Mouse (Mus musculus) granulocyte monocyte progenitor cell, adult 5-6 weeks (primary cell): Measurements from ENCODE around the gene Tpo. TPM values are rescaled to one million over a fixed set of nuclear protein-coding genes. Genes with fewer than 3 reads are reported as not detected.

Experiments
- ATAC-seq: replicated peaks from 2 replicates; pipeline ENCODE4 v1.8.0; 2016; ENCODE audit warnings: mild to moderate bottlenecking, moderate TSS enrichment, inconsistent platforms; ENCODE audit not compliant: poor library complexity, severe bottlenecking
- total RNA-seq, 2 experiments: library from RNA; stranded (forward) in 1 of 2; stranded (reverse) in 1 of 2; fragments of 200-712, 200-1000 nt in 1 of 2; fragments of >200 nt in 1 of 2; fragmentation: Nextera tagmentation in 1 of 2; gene quantifications; 2 replicates each; pipeline ENCODE4 v1.2.3; 2014 to 2017

Tpo gene
- total RNA-seq (2014; fragmentation: Nextera tagmentation) (not detected in 2 replicates), total RNA-seq (2017) (not detected in 2 replicates)

DNA sequence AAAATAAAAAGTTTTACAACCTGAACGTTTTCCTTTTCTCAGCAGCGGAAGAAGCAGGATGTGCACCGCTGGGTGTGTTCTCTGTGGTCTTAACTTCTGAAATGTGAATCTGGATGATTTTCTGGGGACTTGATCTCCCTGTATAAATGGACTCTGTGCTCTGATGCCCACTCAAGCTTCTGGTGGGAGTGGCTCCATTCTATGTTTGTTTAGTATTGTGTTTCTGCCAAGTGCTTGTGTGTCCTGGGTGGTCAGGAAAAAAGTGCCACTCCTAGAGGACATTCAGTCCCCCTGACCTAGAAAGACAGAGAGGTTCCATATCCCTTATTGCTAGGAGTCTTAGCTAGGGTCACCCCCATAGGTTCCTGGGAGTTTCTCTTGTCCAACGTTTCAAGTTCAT is at the start of gene Tpo:
TSS of gene Tpo (minus strand) at position 101 of the 400 bp plus-strand sequence.
- no peak for ATAC-seq

DNA sequence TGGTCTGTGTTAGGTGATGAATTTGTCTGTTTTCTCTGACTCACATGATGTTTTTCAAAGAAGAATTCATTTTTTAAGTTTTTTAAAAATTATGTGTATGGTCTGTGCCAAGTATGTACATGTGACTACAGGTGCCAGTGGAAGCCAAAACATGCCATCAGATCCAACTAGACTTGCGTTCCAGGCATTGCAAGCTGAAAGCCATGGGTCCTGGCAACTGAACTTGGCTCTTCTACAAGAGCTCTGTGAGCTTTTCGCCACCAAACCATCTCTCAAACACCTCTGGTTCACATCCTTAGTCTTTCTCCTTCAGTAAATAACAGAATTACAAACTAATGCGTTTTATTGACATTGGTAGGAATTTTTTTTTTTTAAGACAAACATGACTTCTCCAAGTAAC is 49.3 kb upstream of the Tpo start:
- ATAC-seq = no peak

DNA sequence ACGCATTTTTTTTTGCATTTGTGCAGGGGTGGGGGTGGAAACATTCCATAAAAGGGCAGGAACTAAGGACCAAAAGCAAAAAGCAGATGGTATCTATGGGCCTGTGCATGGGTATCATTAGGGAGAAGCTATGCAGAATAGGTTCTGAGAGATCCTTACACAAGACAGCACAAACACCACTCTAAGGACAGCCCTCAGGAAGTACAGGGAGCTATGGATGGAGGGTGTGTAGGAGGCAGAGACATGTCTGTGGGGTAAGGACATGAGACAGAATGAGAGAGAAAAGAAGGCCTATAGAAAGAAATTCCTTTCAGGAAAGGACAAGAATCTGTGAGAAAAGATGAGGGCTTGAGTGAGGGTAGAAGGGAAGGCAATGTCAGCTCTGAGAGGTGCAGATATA is 47.2 kb upstream of the Tpo start:
- ATAC-seq = no peak

DNA sequence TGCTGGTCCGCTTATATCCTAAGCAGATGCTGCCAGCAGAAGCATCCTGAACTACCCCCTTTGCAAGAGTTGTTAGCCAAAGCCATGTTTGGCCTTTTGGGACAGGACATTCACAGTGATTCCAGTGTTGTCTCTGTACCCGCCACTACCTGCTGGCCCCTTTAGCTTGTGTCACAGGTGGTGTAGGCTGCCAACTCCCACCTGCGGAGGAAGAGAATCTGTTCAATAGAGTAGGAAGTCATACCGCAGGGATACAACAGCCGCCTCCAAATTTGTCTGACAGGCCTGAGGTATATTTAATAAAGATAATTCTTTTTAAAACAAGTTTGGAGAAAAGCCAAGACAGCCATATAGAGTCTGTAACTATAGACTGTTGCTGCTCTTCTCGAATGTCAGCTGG is 45.5 kb upstream of the Tpo start:
- no peak for ATAC-seq

DNA sequence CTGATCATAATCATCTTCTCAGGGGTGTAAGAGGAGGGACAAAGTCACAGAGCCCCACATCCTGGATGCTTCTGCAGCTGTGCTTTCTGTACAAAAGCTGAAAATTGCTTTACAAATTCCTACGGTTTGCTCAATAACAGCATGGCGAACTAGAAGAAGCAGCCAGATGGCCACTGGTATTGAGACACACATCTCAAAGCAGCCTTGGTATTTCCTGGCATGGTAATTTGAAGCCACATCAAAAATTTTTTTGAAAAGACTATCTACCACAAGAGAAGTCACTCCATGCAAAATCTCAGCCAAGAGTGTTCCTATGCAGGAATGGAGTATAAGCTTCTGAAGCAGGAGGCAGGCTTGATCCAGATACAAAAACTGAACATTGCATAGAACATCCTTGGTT is 45.1 kb upstream of the Tpo start:
- ATAC-seq = no peak

DNA sequence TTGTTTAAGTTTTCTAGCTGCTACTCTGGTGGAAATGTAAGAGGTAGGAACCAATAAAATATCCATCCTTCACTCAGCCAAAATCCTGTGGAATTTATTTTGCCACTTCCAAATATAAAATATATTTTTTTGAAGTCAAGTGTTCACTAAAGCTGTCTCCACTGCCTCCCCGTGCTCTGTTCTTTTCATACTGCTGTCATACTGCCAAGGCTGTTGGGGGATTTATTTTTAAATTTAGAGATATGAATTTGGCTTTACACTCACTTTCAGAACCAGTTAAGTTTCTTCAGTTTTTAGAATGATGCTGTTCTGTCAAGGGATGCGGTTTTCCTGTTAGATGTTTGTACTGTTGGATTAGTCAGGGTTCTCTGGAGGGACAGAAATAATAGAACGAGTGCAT is 36.1 kb upstream of the Tpo start:
- no peak for ATAC-seq

DNA sequence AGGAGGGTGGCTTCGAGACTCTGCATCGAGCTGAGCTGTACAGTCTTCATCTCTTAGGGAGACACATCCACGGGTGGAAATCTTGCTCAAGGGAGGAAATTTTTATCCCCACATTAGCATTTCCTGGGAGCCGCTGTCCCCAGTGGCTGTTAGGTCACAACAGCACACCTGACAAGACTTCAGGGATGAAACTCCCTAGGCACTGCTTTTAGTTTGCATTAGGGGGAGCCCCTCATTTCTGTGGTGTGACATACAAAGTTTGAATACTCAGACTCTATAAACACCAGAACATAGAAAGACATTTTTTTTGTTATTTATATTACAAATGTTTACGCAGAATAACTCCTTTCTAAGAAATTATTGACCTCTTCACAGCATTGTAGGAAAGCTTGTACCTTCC is 32.1 kb upstream of the Tpo start:
- no peak for ATAC-seq

DNA sequence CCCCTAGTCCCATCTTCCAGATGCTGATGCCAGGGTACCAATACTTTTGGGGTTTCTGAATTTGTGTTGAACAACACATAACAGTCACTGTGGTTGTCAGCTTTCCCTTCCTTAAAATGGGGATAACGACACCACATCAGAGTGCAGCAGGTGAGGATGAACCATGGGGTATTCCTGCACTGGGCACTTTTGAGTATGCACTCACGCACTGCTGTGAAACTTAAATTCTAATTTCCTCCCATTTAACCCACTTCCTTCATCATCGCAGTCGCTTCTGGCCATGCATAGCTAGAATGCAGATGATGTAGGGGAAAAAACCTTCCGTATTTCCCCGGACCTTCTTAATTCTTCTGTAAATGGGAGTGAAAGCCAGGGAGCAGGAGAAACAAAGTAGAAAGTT is 31.6 kb upstream of the Tpo start:
- ATAC-seq = no peak

DNA sequence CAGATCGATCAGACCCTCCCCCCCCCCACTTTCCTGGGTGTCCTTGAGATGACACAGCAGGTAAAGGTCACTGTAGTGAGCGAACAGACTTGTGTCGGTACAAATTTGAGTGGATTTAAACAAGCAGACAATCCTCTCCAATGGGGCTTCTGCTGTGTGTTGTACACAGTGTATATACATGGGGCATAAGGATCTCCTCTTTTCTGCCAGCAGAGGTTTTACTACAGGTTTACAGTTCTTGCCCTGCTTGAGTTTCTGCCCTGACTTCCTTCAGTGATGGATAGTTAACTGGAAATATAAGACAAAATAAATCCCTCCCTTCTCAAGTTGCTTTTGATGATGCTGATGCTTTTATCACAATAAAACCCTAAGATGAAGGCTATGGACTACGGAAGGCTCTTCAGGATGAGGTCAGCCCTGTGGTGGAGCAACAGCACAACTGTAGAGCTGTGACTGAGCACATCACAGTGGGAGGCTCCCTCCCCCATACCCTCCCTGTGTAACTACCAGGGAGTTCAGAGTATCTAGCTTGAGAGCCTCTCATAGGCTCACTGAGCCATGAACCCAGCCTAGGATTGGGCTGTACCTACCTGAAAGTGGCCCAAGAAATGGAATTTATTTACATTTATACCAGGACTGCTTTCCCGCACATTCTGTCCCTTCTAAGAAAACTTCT is 29.4 kb upstream of the Tpo start:
- ATAC-seq = no peak

DNA sequence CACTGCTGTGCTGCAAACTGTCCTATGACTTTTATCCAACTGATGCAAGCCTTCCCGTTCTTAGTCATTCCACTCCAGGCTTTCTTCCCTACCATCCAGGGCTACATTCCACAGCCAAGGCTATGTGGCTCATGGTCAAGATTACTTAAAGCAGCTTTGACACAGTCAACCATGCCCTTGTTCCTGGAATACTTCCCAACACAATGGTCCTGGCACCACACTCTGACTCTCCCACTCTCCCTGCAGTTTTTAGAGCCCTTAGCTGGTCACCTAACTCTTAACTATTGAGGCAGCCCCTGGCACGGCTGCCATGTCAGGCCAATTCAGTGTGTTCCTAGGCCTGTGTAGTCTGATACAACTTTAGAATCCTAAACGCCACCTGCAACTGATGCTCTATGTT is 28.1 kb upstream of the Tpo start:
- no peak for ATAC-seq

DNA sequence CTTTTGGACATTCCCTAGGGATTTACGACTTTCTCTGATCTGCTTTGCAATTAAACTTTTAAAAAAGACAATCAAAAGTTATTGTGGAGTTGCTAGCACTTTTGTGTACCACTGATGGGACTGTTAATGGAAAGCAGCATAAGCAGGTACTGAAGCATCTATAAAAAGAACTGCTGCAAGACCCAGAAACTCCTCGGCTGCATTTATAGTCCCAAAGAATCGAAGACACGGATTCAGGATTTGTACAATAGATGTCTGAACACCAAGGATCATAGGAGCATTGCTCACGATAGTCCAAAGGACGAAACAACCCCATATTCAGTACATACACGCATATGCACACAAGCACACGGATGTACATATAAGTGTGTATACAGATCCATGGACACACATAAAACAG is 27.4 kb upstream of the Tpo start:
- ATAC-seq = no peak

DNA sequence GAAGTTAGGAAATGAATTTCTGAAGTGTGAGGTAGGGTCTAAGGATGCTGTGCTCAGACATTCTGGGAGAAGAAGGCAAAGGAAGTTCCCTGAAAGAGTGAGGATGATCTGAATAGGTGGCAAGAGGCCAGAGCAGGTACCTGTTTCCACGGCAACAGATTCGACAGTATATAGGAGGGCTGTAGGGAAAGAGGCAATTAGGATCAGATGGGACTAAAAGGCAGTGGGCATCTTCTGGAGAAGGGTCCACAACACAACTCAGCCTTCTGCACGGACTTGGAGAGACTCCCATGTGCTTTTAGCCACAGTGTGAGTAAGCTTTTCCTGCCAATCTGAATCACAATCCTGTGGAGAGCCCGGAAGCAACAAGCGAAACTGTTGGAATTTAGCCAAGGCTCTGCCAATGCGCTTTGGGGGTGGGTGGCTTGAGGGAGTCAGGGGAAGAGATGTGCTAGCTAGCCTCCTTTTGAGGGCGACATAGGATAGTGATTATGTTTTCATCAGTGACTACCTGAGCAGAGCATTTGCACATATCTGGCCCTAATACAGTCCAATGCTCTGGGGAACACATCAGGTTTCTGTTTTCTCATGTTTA is 21.8 kb upstream of the Tpo start:
- ATAC-seq = no peak

DNA sequence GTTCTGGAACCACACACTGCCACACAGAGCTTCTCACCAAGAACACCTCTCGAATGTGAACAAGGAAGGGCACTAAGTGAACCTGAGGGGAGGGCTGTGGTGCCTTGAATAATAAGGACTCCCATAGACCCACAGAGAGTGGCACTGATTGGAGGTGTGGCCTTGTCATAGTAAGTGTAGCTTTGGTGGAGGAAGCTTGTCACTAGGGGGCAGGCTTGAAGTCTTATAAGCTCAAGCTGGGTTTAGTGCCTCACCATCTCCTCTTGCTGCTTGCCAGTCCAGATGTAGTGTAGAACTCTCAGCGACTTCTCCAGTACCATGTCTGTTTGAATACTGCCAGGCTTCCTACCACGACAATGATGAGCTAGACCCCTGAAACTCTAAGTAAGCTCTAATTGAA is 9.7 kb upstream of the Tpo start:
- ATAC-seq = no peak

DNA sequence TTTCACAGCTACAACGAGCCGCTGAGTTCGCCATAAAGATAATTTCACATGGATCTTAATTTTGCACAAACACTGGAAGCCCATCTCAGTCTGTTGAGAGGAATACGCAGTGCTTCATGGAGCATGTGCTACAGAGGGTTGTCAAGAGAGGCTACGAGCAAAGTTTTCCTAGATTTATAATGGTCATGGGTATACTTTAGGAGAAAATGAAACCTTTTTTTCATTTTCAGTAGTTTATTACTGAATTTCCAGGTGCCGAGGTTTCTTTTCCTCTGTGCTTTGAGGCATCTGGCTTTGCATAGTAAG is 3.1 kb downstream of the Tpo start:
- no peak for ATAC-seq

DNA sequence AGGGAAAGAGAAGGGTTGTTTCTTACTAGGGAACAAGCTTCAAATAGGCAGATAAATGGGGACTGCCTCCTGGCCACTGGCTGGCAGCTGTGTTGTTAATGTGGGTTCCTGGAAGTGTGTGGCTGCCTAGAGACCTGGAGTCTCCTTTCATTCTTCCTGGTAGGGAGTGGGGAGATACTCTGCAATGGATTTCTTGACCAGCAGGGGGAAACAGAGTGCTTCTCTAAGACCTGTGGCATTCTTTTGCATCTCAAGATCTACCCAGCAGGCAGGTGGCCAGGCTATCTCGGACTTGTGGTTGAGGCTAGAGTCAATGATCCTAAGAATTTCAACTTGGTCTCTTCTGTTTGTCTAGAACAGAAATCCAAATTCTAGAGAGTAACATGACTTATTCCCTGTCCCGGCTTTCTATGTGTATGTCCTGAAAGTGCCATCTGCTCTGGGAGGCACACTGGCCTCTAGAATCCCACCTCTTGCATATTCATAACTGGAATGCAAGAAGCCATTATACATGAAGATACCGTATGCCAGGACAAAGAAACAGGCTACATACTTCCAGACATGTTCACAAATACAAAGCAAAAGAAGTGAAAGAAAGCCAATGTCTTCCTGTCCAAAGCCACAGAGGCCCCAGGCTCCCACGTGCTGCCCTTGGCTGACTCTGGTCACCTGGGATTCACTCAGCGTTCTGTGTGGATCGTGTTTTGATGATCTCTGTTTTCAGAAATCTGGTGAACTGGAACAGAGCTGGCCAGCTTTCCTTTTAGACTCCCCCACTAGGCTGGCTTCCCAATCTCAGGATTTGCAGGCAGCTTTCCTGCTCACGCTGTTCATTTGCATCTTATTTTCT is 3.6 kb downstream of the Tpo start:
- ATAC-seq = no peak; the same call in 1 of the 2 replicates

DNA sequence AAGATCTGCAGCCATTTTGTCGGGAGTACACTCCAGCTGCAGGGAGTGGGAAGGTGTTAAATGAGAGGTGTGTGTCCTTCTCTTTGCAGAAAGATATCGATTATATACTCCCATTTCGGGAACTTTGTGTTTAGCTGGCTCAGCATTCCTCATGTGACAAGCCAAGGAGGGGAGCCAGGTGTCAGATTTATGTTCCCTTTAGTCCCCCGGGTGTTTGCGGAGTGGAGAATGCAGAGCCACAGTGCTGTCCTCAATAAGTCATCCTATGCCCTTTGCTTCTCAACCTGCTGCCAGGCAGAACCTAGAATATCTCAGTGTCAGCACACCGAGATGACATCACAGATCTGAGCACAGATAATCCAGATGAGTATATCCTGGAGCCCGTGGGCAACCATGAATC is 10.1 kb downstream of the Tpo start:
- ATAC-seq = no peak

DNA sequence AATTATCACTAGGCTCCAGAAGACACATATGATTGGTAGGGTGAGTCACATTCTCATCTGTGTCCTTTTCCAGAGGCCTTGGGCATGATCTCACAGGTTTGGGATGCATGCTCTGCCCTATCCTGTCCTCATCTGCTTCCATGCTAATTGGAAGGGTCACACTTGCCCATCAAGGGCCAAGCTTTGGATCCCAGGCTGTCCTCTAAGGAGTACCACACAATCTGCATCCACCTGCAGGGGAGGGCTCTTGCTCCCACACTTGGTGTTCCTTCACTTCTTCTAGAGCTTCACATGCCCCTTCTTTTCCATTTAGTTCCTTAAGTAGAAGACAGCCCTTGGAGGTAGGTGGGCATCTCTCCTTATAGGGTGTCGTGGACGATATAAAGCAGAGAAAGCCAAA is 20.2 kb downstream of the Tpo start:
- ATAC-seq = no peak

DNA sequence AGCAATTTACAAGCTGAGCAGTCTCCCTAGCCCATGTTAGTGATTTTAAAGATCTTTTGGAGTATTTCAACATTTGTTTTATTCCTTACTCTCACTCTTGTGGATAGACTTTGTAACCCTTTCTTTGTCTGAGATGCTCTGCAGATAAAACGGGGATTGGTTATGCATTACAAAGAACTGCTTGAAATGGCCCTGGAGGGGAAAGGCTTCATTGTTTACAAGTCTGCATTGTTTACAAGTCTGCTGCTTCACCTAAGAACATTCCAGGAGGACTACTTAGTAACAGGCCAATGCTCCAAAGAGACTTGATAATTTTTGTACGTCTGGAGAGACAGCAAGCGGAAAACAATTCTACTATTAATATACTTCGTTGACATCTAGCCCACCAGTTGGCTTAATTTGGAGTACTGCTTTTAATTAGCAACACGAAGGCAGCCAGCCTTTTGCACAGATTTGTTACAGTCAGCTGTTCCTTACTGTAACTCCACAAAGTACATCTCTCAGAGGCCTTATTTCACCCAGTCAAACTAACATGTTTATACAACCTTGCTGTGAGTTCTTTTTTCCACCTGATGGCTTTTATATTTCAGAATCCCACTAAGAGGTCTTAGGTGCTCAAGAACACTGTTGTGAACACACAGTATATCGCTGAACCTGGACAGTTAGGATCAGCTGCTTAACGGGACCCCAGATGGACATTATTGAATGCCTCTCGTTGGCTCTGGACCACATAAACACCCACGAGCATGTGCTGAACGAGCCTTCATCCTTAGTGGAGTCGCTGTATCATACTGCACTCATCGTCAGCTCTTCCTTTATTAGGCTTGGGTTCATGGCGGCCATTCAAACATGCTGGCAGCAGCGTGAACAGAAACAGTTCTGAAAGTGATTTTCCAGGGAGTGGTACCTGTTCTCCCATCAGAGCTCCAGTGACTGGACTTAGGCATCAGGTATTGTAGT is 22.5 kb downstream of the Tpo start:
- ATAC-seq = no peak

DNA sequence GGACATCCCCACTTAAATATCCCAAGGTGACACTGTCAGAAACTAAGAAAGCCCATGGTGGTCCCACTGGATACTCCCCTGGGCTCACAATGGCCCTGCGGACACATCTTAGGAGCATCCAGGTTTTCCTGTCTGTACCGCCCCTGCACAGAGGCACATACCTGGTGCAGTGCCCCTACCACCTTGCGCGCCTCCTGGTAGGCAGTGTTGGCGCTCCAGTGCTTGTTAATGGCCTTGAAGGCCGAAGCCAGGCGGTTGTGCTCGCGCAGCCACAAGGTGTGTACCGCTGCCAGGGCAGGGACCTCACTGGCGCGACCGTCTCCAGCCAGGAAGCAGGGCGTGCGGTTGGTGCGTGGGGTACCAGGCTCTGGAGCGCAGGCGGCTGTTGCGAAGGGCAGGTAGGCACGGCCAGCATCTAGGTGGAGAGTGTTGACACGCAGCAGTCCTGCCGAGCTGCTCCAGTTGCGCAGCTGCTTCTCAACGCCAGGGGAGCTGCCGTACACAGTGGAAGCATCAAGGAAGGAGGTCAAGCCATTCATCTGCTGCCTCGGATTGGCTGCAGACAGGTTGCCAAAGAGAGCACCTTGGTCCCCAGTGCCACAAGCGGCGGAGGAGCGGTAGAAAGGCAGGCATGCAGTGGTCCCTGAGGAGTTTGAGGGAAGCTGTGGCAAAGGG is 29.4 kb downstream of the Tpo start:
- ATAC-seq = no peak

DNA sequence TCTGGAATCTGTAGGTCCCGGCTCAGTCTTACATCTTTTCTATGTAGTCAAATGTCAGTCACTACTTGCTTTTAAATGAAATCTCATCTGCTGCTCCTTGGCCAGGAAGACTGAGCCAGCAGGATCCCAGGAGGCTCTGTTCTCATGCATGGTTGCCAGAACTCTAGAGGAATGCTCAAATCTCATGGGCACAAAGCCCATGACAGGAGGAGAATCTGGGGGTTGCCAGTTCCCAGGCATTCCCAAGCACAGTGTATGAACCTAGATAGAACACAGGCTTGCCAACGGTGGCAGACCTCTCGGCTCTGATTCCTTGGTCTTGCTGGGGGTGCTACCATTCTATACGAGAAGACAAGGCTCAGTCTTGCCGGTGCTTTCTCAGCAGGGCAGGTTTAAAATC is 40.3 kb downstream of the Tpo start:
- no peak for ATAC-seq
